Mouse (Mus musculus): ENCODE results near the gene Gm28230.

The Gm28230 gene

GRCm38 (mm10) chr2:74739476-74739800, 12.9 kb downstream of the Gm28230 start:
- no peak for DNase-seq (ENCODE audit: low spot score in 2 of 2)

- no peak for DNase-seq (ENCODE audit: low spot score in 2 of 2)
Measured at GRCm38 (mm10) chr2:74739869-74740268, 13.3 kb downstream of the Gm28230 start.

DNA sequence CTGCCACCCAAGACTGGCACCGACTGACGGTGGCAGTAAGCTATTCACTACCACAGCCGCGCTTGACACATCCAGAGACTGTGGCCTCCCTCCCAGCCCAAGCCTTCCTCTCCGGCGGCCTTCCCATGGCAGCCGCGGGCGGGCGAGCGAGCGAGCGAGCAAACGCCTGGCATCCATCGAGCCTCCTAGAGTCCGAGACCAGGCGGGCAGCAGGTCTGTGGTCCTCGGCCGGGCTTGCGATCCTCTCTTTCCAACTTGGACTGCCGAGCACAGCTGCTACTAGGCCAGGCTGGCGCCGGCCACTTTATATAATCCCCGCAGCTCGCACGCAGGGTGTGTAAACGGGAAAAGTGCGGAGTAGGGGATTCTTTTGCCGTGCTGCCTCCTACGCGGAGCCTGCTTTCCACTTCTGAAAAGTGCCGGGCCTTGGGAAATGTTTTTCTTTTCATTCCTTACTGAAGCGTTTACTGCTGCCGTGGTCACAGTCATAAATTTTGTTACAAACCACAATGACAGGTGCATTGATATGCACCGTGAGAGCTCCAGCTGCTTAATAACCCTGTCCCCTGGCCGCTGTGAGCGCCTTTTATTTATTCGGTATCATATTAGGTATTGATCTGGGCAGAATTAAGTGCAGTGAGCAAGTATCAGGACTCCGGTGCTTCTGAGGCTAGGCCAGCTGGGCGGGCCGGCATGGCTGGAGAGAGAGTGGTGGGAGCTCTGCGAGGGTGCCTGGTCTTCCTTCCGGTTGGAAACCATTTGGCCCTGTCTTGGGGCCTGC, 14.0 kb downstream of the Gm28230 start:
- DNase-seq (ENCODE audit: low spot score in 2 of 2), result no peak

DNA sequence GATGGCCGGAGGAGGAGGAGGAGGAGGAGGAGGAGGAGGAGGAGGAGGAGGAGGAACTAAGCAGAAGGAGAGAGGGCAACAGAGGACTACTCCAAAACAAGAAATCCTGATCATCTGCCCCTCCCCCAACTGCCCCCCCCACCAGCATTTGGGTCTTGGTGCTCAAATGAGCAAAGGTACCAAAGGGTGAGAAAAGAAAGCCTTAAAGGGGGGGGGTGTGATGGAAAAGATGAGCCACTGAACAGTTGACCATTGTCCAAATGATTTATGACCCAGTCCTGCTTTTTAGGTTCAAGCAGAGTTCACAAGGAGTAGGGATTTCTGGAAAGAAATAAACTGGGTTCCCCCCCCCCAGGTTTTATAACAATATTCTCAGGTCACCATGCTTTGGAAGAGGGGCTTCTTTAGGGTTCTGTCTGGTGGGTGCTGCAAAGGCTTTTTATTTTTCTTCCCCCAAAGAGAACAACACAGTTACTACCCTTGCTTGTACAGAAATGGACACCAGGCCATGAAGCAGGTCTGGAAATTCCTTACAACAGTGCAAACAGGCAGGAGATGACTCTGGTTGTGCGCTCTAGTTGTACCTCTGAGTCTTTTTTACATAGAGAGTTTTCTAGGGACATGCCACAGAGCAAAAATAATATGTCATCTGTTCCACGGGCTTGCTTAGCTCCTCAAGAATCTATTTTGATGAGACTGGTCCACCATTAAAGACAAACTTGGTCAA, 14.9 kb downstream of the Gm28230 start:
- DNase-seq (ENCODE audit: low spot score in 2 of 2), result no peak

DNA sequence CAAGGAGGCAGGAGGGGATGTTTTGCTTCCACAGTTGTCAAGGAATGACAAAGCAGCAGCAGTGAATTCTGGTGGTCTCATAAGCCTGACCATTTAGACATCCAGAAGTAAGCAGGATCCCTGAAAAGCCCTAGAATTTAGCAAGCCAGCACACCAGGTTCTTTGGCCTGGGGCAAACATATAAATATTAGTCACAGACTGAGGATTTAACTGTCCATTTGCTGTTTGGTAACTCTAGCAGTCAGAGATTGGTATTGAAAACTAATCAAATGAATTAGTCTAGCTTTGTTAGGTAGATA, 15.4 kb downstream of the Gm28230 start:
- DNase-seq (ENCODE audit: low spot score in 2 of 2), result no peak

DNA sequence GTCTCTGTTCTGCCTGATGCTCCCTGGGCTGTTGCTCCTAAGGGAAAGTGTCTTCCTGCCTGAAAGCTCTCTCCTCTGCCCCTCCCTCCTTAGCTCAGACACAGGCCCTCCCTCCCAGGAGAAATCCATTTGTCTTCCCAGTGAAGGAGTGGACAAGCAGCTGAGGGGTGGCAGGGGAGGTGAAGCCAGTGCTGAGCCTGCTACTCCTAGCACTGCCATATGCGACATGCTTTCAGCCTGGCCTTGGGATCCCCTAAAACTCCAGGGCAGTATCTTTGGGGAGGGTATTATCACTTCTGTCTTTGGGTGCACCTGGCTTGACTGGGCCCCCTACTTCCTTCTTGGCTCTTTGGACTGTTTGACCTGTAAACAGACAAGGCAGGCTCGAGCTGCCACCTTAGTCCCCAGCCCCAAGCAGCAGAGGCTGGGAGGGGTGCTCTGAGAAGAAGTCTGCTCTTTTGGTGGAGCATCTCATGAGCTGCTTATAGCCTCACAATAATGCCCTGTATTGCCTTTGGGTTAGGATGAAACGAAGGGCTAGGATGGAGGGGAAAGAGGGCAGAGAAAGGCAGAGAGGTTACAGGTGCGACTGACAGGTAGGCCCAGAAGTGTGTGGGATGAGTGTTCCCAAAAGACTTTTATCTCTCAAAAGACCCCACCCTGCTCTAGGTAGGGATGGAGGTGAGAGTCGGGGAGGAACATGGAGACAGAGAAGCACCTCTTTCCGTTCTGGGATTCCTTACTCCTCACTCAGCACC, 19.2 kb downstream of the Gm28230 start:
- DNase-seq (ENCODE audit: low spot score in 2 of 2), result no peak

GRCm38 (mm10) chr2:74746298-74746921, 19.9 kb downstream of the Gm28230 start:
- DNase-seq (ENCODE audit: low spot score in 2 of 2), result no peak

GRCm38 (mm10) chr2:74747006-74747405, 20.5 kb downstream of the Gm28230 start:
- DNase-seq (ENCODE audit: low spot score in 2 of 2), result no peak

GRCm38 (mm10) chr2:74747661-74748141, 21.2 kb downstream of the Gm28230 start:
- no peak for DNase-seq (ENCODE audit: low spot score in 2 of 2)

DNA sequence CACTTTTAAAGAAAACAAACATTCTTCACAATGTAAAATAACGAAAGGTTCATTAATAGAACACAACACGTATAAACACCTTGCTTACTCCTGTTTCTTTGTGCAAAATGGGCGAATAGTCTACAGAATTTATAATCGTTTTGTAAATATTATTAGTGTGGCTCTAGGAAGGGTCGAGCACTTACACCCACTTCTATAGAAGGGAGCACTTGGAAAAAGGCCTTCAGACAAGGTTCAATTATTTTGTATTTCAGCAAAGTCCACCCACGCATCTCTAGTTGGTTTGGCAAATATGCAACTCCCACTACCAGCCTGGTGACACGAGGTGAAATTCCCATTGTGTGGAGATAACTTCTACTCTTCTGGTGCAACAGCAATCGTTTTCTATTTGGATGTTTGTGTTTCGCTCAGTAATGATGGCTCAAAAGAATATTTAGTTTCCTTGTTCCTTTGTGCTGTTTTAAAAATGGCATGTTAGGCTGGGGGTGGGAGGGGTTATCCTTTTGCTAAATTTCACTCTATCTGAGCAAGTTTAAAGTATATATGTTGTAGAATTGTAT, 22.0 kb downstream of the Gm28230 start:
- no peak for DNase-seq (ENCODE audit: low spot score in 2 of 2)

- DNase-seq (ENCODE audit: low spot score in 2 of 2), result no peak
Measured at GRCm38 (mm10) chr2:74749337-74750121, 23.0 kb downstream of the Gm28230 start.

DNA sequence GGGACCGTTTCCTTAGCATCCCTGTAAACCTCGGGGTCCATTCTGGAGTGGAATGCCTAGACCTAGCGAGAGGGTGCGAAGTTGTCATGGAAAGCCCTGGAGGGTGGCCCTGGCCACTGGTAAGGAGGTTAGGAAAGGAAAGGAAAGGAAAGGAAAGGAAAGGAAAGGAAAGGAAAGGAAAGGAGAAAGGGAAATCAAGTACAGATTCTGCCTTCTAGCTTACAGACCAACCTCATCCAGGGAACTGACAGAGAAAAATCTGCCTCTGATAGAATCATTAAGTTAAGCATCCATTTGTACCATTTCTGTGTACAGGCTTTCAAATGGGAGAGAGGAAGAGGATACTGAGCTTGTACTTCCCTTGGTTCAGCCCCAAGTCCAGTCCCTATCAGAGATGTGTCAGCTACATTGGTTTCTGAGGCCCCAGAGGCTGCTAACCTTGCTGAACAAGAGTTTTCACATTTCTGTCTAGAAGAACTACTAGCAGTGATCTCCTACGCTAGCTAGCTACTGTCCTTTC, 24.3 kb downstream of the Gm28230 start:
- no peak for DNase-seq (ENCODE audit: low spot score in 2 of 2)

DNA sequence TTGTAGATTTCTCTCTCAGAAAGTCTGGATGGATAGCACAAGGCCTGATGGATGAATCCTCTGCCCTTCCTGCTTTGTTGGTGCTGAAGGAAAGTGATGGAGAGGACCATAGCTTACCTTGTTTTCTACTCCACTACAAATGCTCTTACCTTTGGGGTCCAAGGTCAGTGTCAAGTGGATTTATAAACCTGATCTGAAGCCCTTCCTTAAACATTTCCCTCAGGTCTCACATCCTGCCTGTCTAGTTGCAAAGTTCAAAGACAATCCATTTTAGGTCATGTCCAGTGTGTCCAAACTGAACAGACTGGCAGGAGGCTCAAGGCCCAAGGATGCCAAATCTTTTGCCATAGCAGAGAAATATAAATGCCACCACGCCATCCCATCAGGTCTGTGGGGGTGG, 25.3 kb downstream of the Gm28230 start:
- DNase-seq (ENCODE audit: low spot score in 2 of 2), result no peak

GRCm38 (mm10) chr2:74752431-74753174, 26.1 kb downstream of the Gm28230 start:
- DNase-seq (ENCODE audit: low spot score in 2 of 2), result no peak

GRCm38 (mm10) chr2:74753175-74753523, 26.6 kb downstream of the Gm28230 start:
- no peak for DNase-seq (ENCODE audit: low spot score in 2 of 2)

GRCm38 (mm10) chr2:74753711-74754110, 27.2 kb downstream of the Gm28230 start:
- no peak for DNase-seq (ENCODE audit: low spot score in 2 of 2)

DNA sequence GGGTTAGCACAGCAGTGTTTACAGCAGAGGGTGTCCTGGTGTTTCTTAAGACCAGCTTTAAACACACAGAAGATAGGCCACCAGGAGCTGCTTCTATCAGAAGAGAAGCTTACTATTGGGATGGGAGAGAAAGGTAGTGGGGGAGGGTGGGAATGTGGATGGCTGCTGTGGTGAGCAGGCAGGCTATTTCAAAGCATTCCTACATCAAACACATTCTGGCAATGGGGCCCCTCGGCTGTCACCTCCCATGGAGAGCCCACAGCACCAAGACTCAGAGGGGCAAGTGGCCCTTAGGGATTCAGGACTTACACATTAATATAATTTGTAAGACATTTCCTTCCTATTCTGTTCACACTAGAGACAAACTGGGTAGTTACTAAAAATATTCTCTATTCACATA, 33.6 kb downstream of the Gm28230 start:
- DNase-seq (ENCODE audit: low spot score in 2 of 2), result no peak

- DNase-seq (ENCODE audit: low spot score in 2 of 2), result no peak
Measured at GRCm38 (mm10) chr2:74761941-74762340, 35.4 kb downstream of the Gm28230 start.

- DNase-seq (ENCODE audit: low spot score in 2 of 2), result no peak
Measured at GRCm38 (mm10) chr2:74762522-74763244, 36.2 kb downstream of the Gm28230 start, which contains the start of gene Hoxd1. Hoxd1 (plus strand) TSS chr2:74762980.
